Mouse (Mus musculus): Measurements from ENCODE around the gene Macrod2.

DNA sequence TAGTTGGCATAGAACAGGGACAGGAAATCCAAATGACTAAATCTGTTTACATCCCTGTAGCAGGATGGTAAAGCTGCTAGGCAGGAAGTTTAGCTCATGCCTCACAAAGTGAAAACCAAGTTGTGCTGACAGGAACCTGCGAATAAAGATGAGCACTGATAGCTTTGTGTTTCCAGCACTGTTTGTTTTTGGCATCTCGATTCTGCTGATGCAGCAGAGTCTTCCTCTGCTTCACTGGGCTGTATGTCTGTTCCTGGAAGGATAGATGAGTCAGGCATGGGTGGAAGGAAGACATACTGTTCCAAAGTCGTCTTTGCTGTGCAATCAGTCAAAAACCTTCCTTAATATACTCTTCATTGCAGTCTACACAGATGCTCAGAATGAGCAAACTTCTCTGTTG is 942.6 kb downstream of the Macrod2 start:
- no peak for TF ChIP-seq GATA1 (IDR thresholded peaks at IDR 0.05; ENCODE audit: borderline replicate concordance, low read length)
- no peak for TF ChIP-seq FLI1 (IDR thresholded peaks at IDR 0.05; ENCODE audit: low read length)

Measured in megakaryocyte, embryonic 14.5 days (primary cell).